Mouse (Mus musculus): ENCODE results near the gene Tmcc1. TPM values are rescaled to one million over a fixed set of nuclear protein-coding genes. Genes with fewer than 3 reads are reported as not detected.

The Tmcc1 gene
- polyA plus RNA-seq, 1 experiment from 2014 or later = 33.2 TPM

DNA sequence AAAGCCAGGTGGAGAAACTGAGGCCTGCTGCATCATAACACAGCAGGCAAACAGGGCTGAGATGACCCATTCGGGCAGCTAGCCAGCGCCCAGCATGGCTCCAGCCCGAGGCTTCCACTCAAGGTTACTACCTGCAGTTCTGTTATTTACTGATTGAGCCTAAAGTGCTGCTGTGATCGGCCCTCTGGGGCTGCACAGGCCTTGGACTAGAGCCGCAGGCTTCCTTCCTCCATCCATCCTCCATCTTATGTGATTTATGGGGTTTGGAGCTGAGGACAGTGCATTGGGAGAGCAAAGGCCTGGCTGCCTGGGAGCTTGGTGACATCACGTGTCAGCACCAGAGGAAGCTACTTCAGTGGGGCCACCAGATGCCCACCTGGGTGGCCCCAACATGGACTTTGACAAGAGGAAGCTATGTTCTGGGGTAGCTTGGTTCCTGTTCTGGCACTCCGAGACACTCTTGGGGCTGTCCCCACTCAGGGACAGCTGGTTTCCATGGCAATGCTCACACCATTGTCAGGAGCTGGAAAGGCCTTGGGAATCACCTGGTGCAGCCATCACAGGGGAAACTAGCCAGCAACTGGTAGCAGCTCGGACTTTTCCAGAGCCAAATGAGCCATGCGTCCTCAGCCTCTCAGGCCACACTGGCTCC lies 206.1 kb downstream of the Tmcc1 start:
- Histone ChIP-seq H3K9ac (no peak overlapping the region), H3K36me3 (replicated peaks) (no peaks in the 10 kb centered on the region), H3K4me3 (replicated peaks) (no peak overlapping the region), H3K27me3 (peaks cover 32% of the 10 kb centered on the region), H3K4me1 (peaks cover 44% of the 10 kb centered on the region), H3K27ac (no peak overlapping the region), H3K9me3 (no peaks in the 10 kb centered on the region), H3K4me2 (no peak overlapping the region)
- no peak for ATAC-seq (ENCODE audit: low FRiP score)
- 60% methylated on average over 9 of the region's 9 CpGs for WGBS

DNA sequence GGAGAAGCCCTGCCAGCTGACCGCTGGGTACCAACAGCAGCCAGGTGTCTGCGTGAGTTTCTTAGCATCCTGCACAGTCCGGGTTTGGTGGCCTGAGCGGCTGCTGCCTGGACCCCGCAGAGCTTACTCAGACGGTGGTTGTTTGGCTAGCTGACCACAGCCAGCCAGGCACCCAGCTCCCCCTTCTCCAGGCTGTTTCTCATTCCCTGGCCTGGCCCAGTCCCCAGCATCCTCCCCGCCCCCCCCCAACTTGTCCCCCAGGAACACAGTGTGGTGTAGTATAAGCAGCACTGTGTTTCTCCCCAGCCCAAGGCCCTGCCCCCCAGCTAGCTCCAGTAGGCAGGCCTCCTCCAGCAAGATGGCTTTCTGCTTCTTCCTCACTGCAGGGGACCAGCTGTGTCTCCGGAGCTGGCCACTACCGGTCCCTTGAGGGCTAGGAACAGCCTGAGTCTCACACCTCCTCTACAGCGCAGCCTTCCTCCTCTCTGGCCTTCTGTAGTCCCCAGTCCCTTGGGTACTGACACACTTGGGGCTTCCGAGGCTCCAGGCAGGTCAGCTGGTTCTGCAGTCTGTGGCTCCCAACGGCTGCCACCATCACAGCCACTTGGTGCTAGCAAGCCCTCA lies 206.7 kb downstream of the Tmcc1 start:
- ATAC-seq (ENCODE audit: low FRiP score) = no peak
- 52% methylated on average over 11 of the region's 12 CpGs for WGBS
- Histone ChIP-seq H3K4me1 (peaks cover 40% of the 10 kb centered on the region), H3K9me3 (no peaks in the 10 kb centered on the region), H3K27me3 (peaks cover 26% of the 10 kb centered on the region), H3K9ac (no peak overlapping the region), H3K4me3 (replicated peaks) (no peak overlapping the region), H3K4me2 (no peak overlapping the region; the same call in 1 of the 2 replicates), H3K27ac (0 out of 2 replicates have a peak overlapping the region, but pooled peaks have one; percentile 36), H3K36me3 (replicated peaks) (no peaks in the 10 kb centered on the region)

DNA sequence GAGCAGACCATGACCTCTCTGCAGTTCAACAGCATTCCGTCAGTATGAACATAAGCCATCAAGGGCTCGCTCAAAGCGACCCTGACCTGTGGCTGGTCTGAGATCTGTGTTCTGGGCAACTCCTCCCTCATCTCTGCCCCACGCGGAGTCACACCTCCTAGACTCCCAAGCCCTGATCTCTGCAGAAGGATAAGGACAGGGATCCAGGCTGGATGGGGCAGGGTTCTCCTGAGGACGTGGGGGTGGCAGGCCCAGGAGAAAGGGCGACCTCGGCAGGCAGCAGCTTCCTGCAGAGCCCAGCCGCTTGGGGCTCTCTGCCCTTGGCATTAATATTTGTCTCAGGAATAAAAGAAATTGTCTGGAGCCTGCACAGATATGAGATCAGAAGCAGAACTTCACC lies 207.7 kb downstream of the Tmcc1 start:
- no peaks in the 10 kb centered on the region for H3K36me3 ChIP-seq (replicated peaks)
- no peak overlapping the region for H3K27ac ChIP-seq
- H3K9me3 ChIP-seq = no peaks in the 10 kb centered on the region
- ATAC-seq (ENCODE audit: low FRiP score) = no peak
- H3K4me3 ChIP-seq (replicated peaks) = no peak overlapping the region
- no peak overlapping the region for H3K4me2 ChIP-seq
- H3K27me3 ChIP-seq = peaks cover 16% of the 10 kb centered on the region
- H3K4me1 ChIP-seq = peaks cover 35% of the 10 kb centered on the region
- 63% methylated on average over 9 of the region's 9 CpGs for WGBS
- H3K9ac ChIP-seq = no peak overlapping the region

DNA sequence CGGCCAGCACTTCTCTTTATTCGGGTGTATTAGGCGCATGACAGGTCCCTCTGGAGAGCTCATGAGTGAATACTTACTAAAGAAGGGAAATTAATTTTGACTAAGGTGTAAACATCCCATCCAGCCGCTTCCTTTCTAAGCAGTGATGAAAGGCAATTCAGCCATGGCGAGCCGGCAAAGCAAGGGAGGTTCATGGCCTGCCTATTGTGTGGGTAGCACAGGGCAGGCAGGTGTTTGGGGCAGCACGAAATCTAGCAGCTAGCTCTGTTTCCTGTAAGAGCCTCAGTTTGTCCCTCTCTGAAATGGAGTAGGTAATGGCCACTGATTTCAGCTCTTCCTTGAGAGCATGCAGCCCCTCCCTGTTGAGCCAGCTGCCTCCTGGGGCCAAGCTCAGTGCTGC lies 208.7 kb downstream of the Tmcc1 start:
- Histone ChIP-seq H3K9ac (no peak overlapping the region), H3K4me1 (peaks cover 40% of the 10 kb centered on the region), H3K27ac (no peak overlapping the region), H3K36me3 (replicated peaks) (no peaks in the 10 kb centered on the region), H3K4me2 (no peak overlapping the region), H3K27me3 (peaks cover 12% of the 10 kb centered on the region), H3K9me3 (no peaks in the 10 kb centered on the region), H3K4me3 (replicated peaks) (no peak overlapping the region)
- 60% methylated on average over 7 of the region's 7 CpGs for WGBS
- no peak for ATAC-seq (ENCODE audit: low FRiP score)

DNA sequence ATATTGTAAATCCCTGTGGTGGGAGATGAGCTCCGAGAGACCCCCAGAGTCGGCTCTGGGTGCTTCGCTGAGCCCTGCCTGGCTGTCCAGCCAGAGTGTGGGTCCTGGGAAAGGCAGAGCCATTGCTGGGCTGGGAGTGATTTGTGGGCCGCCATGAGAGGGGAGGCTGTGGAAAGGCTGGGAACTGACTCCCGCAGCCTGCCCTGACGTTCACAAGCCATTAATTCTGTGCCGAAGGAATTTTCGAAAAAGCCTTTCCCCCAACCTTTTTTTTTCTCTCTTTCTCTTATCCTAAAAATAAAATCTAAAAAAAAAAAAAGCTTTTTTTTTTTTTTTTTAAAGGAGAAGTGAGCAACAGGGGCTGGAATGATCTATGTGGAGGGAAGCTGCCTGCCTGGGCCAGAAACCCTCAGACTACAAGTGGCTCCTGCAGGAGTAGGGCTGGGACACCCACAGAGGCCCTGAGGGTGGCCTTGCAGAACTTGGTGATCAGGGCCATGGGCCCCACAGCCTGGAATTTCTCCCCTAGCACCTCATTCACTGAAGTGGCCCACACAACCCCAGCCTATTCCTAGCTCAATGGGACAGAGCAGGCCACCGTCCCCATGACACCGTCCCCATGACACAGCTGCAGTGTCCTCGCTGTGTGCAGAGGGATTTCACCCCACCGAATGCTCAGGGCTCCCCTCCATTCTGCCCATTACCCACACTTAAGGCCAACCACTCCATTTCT lies 209.8 kb downstream of the Tmcc1 start:
- Histone ChIP-seq H3K36me3 (replicated peaks) (no peaks in the 10 kb centered on the region), H3K27me3 (peaks cover 5% of the 10 kb centered on the region; the same call in 1 of the 2 replicates), H3K4me2 (no peak overlapping the region), H3K9me3 (no peaks in the 10 kb centered on the region), H3K4me1 (peaks cover 40% of the 10 kb centered on the region), H3K9ac (no peak overlapping the region), H3K27ac (no peak overlapping the region), H3K4me3 (replicated peaks) (no peak overlapping the region)
- 70% methylated on average over 12 of the region's 12 CpGs for WGBS
- ATAC-seq (ENCODE audit: low FRiP score) = no peak

DNA sequence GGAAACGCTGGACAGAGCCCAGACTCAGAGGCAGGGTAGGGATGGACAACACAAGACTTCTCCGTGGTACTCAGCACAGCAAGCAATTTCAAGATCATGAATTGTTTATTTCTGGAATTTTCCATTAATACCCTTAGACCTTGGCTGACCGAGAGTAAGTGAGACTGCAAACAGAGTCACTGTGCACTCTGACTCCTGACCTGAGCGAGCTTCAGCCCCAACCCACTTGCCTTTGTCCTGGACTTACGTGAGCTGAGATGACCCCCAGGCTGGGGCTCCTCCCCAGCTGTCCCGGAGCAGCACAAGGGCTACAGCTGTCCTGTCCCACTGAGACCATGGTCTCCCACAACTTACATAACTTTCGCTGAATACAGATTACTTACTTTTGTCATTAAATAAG lies 210.4 kb downstream of the Tmcc1 start:
- peaks cover 40% of the 10 kb centered on the region for H3K4me1 ChIP-seq
- ATAC-seq (ENCODE audit: low FRiP score) = no peak
- H3K4me2 ChIP-seq = no peak overlapping the region
- H3K27me3 ChIP-seq = peaks cover 5% of the 10 kb centered on the region; the same call in 1 of the 2 replicates
- no peaks in the 10 kb centered on the region for H3K9me3 ChIP-seq
- H3K4me3 ChIP-seq (replicated peaks) = no peak overlapping the region
- 65% methylated on average over 7 of the region's 7 CpGs for WGBS
- H3K36me3 ChIP-seq (replicated peaks) = no peaks in the 10 kb centered on the region
- H3K27ac ChIP-seq = no peak overlapping the region
- no peak overlapping the region for H3K9ac ChIP-seq

DNA sequence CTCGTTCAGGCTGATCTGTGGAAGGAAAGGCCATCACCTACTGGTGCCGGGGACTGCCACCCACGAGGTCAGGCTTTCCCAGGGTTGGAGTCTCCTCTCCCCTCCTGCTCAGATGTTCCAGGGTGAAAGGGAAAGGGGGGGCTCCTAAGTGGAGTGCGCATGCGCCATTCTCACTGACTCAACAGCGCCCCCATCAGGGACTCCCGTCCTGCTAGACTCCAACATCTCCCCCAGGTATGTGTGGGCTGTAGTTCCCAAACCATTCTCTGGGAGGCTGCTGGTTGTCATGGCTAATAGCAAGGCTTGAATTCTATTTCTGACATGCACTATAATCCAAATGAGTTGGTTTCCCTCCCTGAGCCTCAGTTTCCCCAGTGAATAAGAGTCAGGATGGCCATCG lies 214.7 kb downstream of the Tmcc1 start:
- no peak overlapping the region for H3K27ac ChIP-seq
- H3K36me3 ChIP-seq (replicated peaks) = no peaks in the 10 kb centered on the region
- no peak overlapping the region for H3K4me2 ChIP-seq
- no peak overlapping the region for H3K9ac ChIP-seq
- 62% methylated on average over 8 of the region's 8 CpGs for WGBS
- ATAC-seq (ENCODE audit: low FRiP score) = no peak
- no peaks in the 10 kb centered on the region for H3K27me3 ChIP-seq
- H3K4me3 ChIP-seq (replicated peaks) = no peak overlapping the region
- no peaks in the 10 kb centered on the region for H3K9me3 ChIP-seq
- H3K4me1 ChIP-seq = peaks cover 5% of the 10 kb centered on the region

DNA sequence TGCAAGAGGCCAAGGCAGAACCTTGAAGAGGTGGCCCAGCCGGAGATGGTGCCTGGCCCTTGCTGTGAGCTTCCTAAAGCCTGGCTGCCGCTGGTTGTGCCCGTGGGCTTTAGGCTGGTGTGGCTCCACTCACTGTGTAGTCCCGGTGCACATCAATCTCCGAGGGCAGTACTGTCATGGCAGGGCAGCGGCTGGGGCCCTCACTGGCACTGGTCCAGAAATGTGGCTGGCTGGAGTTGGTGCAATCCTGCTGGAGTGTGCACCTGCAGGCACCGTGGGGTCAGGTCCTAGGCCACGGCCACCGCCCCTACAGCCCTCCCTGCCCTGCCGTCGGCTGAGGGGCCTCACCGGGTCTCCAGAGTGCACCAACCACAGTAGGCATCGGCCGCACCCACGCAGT lies 215.5 kb downstream of the Tmcc1 start:
- Histone ChIP-seq H3K9me3 (no peaks in the 10 kb centered on the region), H3K4me2 (no peak overlapping the region), H3K4me1 (peaks cover 5% of the 10 kb centered on the region), H3K36me3 (replicated peaks) (no peaks in the 10 kb centered on the region), H3K4me3 (replicated peaks) (no peak overlapping the region), H3K27ac (no peak overlapping the region), H3K9ac (no peak overlapping the region), H3K27me3 (no peaks in the 10 kb centered on the region)
- no peak for ATAC-seq (ENCODE audit: low FRiP score)
- 91% methylated on average over 15 of the region's 15 CpGs for WGBS

DNA sequence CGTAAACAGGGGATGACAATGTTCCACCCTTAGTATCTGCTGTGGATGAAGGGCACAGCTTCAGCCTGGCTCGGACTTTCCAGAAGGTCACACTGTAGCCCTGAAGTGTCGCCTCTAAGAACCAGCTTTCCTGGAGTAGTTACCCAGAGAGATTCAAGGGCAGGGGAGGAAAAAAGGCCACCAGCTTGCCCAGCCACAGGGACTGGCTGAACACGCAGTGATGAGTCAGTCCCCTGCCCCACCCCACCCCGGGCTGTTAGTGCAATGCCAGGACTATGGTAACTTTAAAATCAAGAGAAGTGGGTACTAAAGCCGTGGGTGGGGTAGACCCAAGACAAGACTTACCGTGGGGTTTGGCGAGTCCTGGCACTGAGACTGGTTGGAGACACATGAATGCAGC lies 217.7 kb downstream of the Tmcc1 start:
- H3K4me3 ChIP-seq (replicated peaks) = no peak overlapping the region
- no peak overlapping the region for H3K9ac ChIP-seq
- H3K27me3 ChIP-seq = no peaks in the 10 kb centered on the region
- no peaks in the 10 kb centered on the region for H3K9me3 ChIP-seq
- no peaks in the 10 kb centered on the region for H3K36me3 ChIP-seq (replicated peaks)
- ATAC-seq (ENCODE audit: low FRiP score) = no peak
- no peak overlapping the region for H3K4me2 ChIP-seq
- WGBS = 90% methylated on average over 8 of the region's 8 CpGs
- peaks cover 13% of the 10 kb centered on the region for H3K4me1 ChIP-seq
- no peak overlapping the region for H3K27ac ChIP-seq

DNA sequence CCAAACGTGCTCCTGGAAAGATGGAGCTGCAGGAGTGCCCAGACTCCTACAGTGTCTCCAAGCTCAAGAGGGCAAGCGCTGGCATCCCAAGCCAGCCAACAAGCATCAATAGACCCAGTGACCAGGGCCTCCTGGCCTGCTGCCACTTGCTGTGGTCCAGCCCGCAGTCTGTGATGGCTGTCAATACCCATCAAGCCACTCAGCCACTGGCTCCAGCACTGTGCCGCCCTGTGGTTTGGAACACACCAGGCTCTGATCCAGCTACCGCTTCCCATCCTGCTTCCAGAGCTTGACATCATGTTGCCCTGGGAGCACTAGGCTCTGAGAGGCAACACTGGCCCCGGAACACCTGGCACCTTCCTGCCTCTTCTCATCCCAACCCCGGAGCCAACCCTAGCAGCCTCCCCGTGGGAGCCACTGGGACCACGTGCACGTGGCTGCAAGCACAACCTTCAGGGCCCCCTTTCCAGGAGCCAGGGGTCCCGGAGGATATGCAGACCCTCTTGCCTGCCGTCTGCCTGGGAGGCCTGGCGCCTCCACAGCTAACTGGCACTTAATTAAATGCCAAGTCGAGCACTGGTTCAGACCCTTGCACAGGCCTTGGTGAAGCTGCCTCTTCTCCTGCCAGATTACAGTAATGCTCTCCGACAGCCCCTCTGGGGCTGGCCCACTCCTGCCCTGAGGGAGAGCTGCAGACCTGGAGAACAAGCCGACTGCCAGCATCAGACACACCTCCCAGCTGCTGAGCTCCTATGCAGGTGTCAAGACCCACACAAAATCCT lies 219.2 kb downstream of the Tmcc1 start:
- Histone ChIP-seq H3K9me3 (no peaks in the 10 kb centered on the region), H3K4me1 (peaks cover 8% of the 10 kb centered on the region), H3K4me2 (no peak overlapping the region), H3K4me3 (replicated peaks) (no peak overlapping the region), H3K36me3 (replicated peaks) (no peaks in the 10 kb centered on the region), H3K27me3 (no peaks in the 10 kb centered on the region), H3K27ac (no peak overlapping the region), H3K9ac (no peak overlapping the region)
- WGBS = 87% methylated on average over 16 of the region's 16 CpGs
- ATAC-seq (ENCODE audit: low FRiP score) = no peak

DNA sequence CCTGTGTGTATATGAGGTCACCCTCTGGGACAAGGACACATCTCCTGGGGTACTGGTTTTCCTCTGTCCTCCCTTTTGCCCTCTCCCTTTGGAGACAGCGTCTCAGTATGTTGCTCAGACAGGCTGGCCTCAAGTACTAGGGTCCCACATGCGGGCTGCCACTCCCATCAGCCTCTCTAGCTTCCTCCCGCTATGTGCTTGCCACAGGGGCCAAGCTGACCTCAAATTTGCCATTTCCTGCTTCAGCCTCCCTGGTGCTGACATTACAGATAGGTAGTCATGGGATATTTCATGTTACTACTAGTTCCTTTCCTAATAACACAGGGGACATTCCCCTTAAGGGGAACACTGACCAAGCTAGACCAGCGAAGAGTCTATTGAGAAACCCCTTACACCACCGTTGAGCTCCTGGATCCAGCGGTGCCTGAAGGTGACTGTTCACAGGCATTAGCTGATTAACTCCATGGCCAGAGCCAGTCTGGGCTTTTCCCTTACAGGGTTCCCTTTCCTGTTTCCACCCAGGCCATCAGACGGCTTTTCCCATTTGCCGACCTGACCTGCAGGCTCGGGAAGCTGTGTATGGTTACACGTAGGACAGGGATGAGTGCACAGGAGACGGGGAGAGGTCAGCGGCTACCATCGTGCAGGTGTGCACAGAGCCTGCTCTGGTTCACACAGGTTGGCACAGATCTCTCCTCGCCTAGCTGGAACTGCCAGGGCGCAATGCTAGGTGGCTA lies 220.0 kb downstream of the Tmcc1 start:
- Histone ChIP-seq H3K9me3 (no peaks in the 10 kb centered on the region), H3K36me3 (replicated peaks) (no peaks in the 10 kb centered on the region), H3K4me3 (replicated peaks) (no peak overlapping the region), H3K4me1 (peaks cover 13% of the 10 kb centered on the region), H3K4me2 (no peak overlapping the region), H3K27me3 (no peaks in the 10 kb centered on the region), H3K9ac (no peak overlapping the region), H3K27ac (no peak overlapping the region)
- no peak for ATAC-seq (ENCODE audit: low FRiP score)
- 88% methylated on average over 15 of the region's 15 CpGs for WGBS
